Mouse (Mus musculus): ENCODE results near the gene Gm20716.

DNA sequence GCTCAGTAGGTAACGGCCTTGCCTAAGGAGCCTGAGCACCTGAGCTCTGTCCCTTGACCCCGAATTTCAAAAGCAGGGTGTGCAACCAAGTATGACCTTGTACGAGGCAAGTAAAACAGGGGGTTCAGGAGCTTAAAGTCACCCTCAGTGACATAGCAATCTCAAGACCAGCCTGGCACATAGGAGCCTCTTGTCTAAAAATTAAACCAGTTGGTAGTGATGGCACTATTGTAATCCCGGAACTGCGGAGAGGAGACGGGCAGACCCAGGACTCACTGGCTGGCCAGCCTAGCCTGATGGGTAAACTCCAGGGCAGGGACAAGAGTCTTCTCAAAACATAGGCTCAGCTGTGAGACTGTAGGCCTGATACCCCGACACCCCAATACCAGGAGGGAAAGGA, 74.5 kb downstream of the Gm20716 start:
- TF ChIP-seq CTCF (IDR thresholded peaks at IDR 0.05; ENCODE audit: extremely low read depth, insufficient read depth, low read length) (no peak), POLR2A (IDR thresholded peaks at IDR 0.05; ENCODE audit: extremely low read depth, insufficient read depth, low read length) (no peak)
